Mouse (Mus musculus): ENCODE data around the gene Ankrd66.
"Not testable (repeated sequence)": the region's sequence is repeated elsewhere in the genome, so short reads cannot be mapped to it uniquely, and the experiment has no call there.

The Ankrd66 gene

GRCm38 (mm10) chr17:43543539-43543938, at the start of gene Ankrd66:
Gene Ankrd66, minus strand, starts transcription at chr17:43543639.
- DNase-seq, result no peak

GRCm38 (mm10) chr17:43592296-43593291, 49.2 kb upstream of the Ankrd66 start:
- DNase-seq, result no peak

DNA sequence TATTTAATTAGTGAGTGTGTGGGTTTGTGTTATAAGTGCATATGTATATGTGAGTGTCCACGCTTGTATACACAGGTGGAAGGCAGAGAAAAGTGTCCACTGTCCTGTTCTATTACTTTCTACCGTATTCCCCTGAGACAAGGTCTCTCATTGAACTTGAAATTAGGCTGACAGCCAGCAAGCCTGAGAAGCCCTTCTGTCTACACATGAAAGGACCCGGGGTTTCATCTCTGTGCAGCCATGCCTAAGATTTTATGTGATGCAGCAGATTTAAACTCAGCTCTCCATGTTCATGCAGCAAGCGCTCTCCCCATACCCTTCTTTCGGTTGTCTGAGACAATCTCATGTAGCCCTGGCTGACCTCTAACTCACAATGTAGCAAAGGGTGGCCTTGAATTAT, 47.1 kb upstream of the Ankrd66 start:
- no peak for DNase-seq

GRCm38 (mm10) chr17:43589750-43590149, 46.3 kb upstream of the Ankrd66 start:
- DNase-seq, result no peak

DNA sequence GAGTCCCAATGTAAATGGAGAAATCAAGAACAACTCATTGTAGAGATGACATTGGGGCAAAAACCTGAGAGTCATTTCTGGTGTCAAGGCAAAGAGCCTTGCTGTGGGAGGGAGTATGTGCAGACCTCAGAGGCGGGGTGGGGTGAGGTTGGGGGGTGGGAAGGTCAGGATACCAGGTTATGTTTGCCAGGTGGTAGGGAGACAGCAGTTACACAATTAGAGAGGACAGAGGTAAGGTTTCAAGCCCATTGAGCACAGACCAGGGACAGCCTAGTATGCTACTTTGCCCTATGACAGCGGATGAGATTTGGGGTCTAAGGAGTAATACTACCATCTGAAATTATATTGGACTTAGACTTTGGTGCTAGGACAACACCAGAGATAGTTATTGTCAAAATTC, 43.8 kb upstream of the Ankrd66 start:
- DNase-seq, result no peak

- DNase-seq, result no peak
Measured at GRCm38 (mm10) chr17:43584771-43585170, 41.3 kb upstream of the Ankrd66 start.

- no peak for DNase-seq
Measured at GRCm38 (mm10) chr17:43581012-43581467, 37.6 kb upstream of the Ankrd66 start.

- no peak for DNase-seq
Measured at GRCm38 (mm10) chr17:43580456-43580855, 37.0 kb upstream of the Ankrd66 start.

DNA sequence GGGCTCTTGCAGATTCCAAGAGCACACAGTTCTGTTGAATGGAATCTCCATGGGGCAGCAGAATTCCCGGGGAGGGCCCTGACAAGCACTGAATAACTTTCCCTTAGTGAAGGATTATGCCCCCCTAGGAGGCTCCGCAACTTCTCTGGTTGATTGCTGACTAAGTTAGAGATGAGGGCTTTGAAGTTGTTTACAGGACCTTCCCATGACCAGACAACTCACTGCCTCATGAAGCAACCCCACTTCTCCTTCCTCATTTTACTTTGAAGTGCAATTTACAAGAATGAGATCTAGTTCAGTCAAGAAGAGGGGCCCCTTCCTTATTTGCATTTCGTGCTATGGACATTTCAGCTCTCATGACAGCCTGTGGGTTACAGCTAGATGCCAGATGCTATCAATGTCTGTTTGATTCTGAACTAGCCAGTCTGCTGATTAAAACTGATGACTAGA, 30.2 kb upstream of the Ankrd66 start:
- no peak for DNase-seq

- no peak for DNase-seq
Measured at GRCm38 (mm10) chr17:43569287-43569686, 25.8 kb upstream of the Ankrd66 start.

DNA sequence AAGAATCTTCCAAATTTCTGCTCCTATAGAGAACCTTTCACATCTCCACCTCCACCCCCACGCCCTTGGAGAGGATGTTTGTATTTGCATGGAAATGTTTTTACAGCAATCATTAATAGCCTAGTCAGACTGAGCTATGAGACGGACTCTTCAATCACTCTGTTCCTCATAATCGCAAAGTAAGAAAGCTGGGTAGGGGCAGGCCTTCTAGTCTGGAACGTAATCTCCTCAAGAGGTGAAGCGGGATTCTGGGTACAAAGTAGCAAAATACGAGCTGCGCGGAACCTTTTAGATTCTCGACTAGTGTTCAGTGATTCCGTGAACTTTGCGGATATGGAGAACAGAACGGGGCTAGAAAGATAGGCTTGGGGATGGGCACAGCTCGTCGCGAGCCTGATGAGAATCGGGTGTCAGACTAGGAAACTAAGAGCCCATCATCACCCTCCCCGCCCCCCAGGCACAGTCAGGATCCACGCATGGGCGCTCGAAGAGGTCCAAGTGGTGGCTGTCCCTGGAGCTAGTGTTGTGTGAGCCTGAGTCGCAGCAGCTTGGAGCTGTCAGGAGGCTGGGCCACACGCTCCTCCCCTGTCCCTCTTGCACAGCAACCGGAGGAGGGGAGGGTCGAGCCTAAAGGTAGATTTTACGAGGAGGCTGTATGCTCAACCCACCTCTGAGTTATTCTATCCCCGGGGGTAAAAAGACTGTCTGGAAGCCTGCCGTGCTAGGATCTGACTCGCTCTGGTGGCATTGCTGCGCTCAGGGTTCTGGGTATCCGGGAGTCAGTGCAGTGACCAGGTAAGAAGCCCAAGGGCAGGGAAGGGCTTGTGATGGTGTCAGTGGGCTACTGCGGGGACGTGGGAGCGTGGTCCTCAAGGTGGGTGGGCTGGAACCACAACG, 24.8 kb upstream of the Ankrd66 start, which contains the start of gene Pla2g7:
Gene Pla2g7 (plus strand): TSS at position 107 of the 897 bp plus-strand sequence.
- no peak for DNase-seq

DNA sequence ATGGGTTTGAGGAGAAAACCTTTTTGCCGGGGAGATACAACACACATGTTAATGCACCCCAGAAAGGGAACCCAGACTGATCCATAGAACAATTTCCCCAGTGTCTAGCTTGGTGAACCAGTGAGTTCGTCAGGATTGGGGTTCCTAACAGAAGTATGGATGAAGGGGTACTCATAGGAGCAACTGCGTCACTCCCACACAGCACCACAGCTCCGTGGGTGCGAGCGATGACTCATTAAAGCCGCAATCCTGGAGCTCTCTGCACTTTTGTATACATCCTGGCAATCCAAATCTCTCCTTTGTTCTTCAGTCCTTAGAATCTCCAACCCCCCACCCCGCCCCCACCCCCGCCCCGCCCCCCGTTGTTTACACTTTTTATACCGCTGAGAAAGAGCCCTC, 24.2 kb upstream of the Ankrd66 start:
- no peak for DNase-seq

DNA sequence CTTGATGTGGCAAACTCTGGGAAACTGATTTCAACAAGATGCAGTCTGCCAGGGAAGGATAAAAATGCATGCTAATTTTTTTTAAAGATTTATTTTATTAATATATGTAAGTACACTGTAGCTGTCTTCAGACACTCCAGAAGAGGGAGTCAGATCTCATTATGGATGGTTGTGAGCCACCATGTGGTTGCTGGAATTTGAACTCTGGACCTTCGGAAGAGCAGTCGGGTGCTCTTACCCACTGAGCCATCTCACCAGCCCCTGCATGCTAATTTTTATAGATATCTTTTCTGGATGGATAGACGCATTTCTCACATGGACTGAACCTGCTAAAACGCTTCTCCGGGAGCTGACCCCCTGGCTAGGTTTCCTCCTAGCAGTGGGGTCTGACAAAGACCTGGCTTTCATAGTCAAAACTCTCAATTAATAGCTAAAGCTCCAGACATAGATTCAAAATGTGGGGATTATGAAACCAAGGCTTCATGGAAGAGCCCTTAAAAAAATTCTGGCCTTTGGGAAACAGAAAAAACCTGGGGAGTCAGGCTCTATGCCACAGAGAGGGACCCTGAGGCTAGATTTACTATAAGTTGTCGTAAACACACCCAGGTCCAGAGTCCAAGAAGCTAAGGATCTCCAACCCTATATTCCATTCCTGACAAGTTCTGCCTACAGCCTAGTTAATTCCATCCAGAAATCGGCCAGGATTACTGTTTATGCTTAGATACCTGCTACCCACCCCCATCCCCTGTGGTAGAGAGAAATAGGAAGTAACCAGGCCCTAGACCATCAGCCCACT, 20.0 kb upstream of the Ankrd66 start:
- no peak for DNase-seq

DNA sequence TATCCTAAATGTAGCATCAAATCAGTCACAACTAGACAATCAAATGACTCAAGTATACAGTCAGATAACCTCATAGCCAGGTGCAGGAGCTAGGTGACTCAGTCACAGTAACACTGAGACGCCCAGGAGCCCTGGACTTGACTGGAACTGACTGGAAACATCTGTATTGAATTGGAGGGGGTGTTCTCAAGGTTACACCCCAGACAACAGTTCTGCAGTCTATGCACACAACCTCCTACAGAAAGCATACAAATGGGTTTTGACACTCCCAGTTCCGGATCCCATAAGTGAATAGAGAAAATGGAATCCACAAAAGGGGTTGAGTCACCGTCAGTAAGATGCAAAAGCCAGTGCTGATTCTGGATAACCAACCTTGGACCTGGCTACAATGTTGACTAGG, 15.2 kb upstream of the Ankrd66 start:
- DNase-seq, result no peak

- DNase-seq, result no peak
Measured at GRCm38 (mm10) chr17:43557541-43558090, 14.2 kb upstream of the Ankrd66 start.

DNA sequence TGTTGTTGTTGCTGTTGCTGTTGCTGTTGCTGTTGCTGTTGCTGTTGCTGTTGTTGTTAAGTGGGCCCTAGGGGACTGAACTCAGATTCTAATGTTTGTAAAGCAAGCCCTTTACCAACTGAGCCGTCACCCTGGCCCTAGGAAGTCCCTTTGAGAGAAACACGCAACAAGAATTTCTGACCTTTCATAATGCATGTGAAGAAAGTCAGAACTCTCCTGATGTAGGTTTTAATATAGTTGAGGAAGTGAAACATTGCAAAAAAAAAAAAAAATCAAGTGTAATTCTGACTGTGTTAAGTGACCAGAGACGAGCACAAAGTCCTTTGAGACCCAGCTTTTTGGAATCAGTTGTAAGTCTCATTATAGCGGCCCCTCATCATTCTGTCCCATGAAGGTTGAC, 13.7 kb upstream of the Ankrd66 start:
- DNase-seq, result no peak

DNA sequence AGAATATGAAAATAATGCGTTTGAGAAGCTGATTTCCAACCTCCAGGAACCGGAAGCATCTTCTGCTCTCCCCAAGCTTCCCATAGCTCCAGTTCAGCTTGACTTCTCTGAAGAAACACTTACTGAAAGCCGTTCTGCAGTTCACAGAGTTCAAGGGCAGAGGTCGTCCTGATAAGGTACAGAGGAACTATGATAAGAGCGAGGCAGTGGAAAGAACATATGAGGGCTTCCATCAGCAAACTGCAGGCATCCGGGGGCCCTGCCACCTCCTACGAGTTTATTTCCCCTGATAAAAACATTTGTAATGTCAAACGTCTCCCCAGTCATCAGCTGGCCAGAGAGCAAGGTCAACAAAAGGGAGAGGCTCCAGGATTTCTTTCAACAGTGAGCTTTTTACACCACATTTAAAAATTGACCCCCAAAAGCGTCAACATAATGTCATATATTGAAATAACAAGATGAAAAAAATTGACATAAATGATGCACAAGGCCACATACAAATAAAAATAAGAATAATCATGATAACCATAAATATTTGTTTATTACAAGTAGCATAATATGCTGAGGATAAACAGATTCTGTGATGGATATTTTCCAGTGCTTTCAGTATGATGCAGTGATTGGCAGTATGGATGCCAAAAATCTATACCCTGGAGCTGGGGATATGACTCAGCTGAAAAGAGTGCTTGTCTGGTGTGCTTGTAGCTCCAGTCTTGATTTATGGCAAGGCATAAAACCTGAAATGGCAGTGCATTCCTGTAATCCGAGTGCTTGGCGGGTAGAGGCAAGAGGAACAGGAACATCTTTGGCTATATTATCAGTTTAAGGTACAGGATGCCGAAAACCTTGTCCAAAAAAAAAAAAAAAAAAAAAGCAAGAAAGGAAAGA, 11.3 kb upstream of the Ankrd66 start:
- no peak for DNase-seq

DNA sequence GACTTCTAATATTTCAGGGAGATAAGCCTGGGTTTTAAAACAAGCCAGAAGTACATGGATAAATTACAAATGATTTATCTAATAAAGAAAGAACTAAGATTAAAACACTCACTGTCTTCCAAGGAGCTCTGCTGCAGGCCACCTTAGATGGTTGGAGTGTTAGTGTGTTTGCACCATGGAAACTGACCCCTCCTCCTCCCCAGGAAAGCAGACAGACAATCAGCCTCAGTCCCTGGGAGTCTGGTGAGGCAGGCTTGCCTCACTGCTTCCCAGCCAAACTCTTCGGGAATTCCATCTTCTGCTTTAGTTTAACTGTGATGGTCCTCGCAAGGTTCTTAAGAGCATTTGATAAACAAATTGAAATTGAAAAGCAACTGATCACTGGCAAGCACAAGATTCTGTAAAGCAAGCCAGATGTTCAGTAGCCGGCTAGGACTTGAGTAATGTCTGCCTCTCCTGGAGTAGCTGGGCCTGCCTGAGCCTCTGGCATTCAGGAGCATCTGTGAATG, 7.7 kb upstream of the Ankrd66 start:
- no peak for DNase-seq

DNA sequence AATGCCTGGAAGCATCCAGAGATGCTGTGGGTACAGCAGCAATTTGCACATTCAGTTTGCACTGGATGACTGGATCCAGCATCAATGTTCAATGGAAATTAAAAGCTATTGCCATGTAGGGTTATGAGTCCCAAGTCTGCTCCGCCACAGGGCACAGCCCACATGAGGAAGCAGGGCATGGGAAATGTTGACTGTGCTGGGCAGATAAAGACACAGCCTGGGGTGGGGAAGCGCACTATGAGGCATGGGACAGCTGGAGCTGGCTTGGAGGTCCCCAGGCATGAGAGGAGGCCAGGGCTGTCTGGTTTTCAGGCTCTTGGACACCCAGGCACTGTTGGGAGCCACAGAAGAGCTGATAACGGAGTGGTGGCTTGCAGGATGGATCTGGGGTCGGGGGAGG, 601 bp upstream of the Ankrd66 start:
- no peak for DNase-seq

DNA sequence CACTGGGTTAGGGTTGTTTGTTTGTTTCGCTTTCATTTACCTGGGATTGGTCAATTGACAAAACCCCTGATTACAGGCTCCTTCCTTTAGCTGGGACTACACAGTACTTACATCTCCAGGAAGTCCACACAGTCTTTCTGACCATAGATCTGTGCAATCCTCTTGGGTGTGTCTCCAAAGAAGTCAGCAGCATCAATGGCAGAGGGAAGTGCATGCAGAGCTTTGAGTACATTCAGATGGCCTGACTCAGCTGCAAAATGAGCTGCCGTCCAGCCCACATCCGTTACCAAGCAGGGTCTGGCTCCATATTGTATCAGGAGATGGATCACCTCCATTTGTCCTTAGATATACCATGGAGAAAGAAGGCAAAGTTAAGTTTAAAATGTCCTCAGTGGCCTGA, 4.7 kb downstream of the Ankrd66 start:
- no peak for DNase-seq

DNA sequence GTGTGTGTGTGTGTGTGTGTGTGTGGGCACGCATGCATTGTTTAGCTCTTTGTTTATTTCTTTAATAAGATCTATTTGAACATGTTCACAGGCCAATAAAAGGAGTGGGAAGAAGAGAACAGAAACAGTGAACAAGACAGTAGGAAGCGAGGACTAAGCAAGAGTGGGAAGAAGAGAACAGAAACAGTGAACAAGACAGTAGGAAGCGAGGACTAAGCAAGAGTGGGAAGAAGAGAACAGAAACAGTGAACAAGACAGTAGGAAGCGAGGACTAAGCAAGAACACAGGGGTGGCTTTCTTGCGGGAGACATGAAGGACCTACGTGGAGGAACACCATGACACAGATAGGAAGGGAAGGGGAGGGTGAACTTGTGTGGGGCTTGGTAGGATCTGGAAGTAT, 6.6 kb downstream of the Ankrd66 start:
- DNase-seq, result not testable (repeated sequence)
